ENCODE assay signal across 24 mouse cellular contexts in genomic region chr4:130323607-130324006, GRCm38 (mm10). TPM values are rescaled to one million over a fixed set of nuclear protein-coding genes. Genes with fewer than 3 reads are reported as not detected.
A peak's percentile ranks its signal among the peaks of the same experiment; 100 is the strongest.
DNase-seq lines count a peak whose midpoint lies in the region; ATAC-seq lines count a peak whose summit lies in the region.
"Had no signal": no experiment of that assay in that cellular context is flagged by ENCODE, and none has a peak within 500 bp of the region (broad histone marks: within the 10 kb centered on the region; RNA-seq: fewer than 3 reads in every experiment).

No protein-coding gene starts in this region.

- H3K4me2 ChIP-seq in heart, embryonic 16.5 days (ENCODE audit: low read depth, low read length) = peak overlapping the region; percentile 14; the same call in 1 of the 2 replicates
- H3K4me2 ChIP-seq: kidney, embryonic 15.5 days; limb, embryonic 13.5 days; liver, embryonic 15.5 days; midbrain, embryonic 12.5 days; neural tube, embryonic 13.5 days had no signal

- H3K9me3 ChIP-seq in heart, embryonic 16.5 days (replicated peaks; ENCODE audit: control insufficient read depth, low read length) = no peaks in the 10 kb centered on the region
- H3K9me3 ChIP-seq: G1E; kidney, embryonic 15.5 days; limb, embryonic 13.5 days; liver, embryonic 15.5 days; midbrain, embryonic 12.5 days; neural tube, embryonic 13.5 days had no signal

- peak overlapping the region; percentile 79 for H3K27ac ChIP-seq in heart, embryonic 16.5 days (ENCODE audit: low read length)
- H3K27ac ChIP-seq: kidney, embryonic 15.5 days; limb, embryonic 13.5 days; liver, embryonic 15.5 days; midbrain, embryonic 12.5 days; neural tube, embryonic 13.5 days had no signal

- H3K36me3 ChIP-seq in heart, embryonic 16.5 days (ENCODE audit: control insufficient read depth, insufficient read depth) = peaks cover 22% of the 10 kb centered on the region

- no peak overlapping the region for H3K4me3 ChIP-seq in heart, embryonic 16.5 days (ENCODE audit: low read length)
- H3K4me3 ChIP-seq: kidney, embryonic 15.5 days; limb, embryonic 13.5 days; liver, embryonic 15.5 days; midbrain, embryonic 12.5 days; neural tube, embryonic 13.5 days had no signal

- intact Hi-C loops in heart, postnatal 25 days (cut with DNase I) = no loop called here

- H3K27me3 ChIP-seq in heart, embryonic 16.5 days (ENCODE audit: control insufficient read depth, insufficient read depth, low read length) = no peaks in the 10 kb centered on the region
- H3K27me3 ChIP-seq: kidney, embryonic 15.5 days; limb, embryonic 13.5 days; liver, embryonic 15.5 days; midbrain, embryonic 12.5 days; neural tube, embryonic 13.5 days had no signal

- 21% methylated on average over 5 of the region's 5 CpGs for WGBS in heart, embryonic 16.5 days

- ATAC-seq in heart, embryonic 16.5 days (replicated peaks; ENCODE audit: extremely low read depth, insufficient read depth, low FRiP score) = peak; percentile 92
- ATAC-seq: hindbrain, embryonic 16.5 days; intestine, postnatal 0 days had no signal

- peaks cover 22% of the 10 kb centered on the region for H3K4me1 ChIP-seq in heart, embryonic 16.5 days (ENCODE audit: control insufficient read depth, insufficient read depth, low read length)
- H3K4me1 ChIP-seq: limb, embryonic 13.5 days; midbrain, embryonic 12.5 days; neural tube, embryonic 13.5 days had no signal

- DNase-seq in heart, adult 18-20 months = peak; percentile 74 to 80
- no peak for DNase-seq in heart, postnatal 25 days (ENCODE audit: low spot score)
- DNase-seq in lung, postnatal 10 days = peak; percentile 61
- no peak for DNase-seq in lung, adult 18-20 months
- no peak for DNase-seq in Muller cell, postnatal 12 days (ENCODE audit: inconsistent ontology term)
- DNase-seq in adrenal gland, postnatal 14 days = no peak
- DNase-seq in left cerebral cortex, adult 9 months (ENCODE audit: low spot score in 2 of 2) = no peak
- DNase-seq: cerebellum, adult 8-10 months; gastrocnemius, postnatal 36 days had no signal

- peak overlapping the region; percentile 52 for H3K9ac ChIP-seq in heart, embryonic 16.5 days (ENCODE audit: low read length)
- H3K9ac ChIP-seq: kidney, embryonic 15.5 days; limb, embryonic 13.5 days; liver, embryonic 15.5 days; midbrain, embryonic 12.5 days; neural tube, embryonic 13.5 days had no signal

RNA-seq across cellular contexts. Expression of gene Gm10570, which starts 15.1 kb away (rescaled TPM):
- not detected for total RNA-seq in heart, adult 18-20 months (2021)
- under 1 TPM in 1 of 2 experiments, not detected in 1; 0.75 TPM for total RNA-seq in heart, postnatal 25 days (2021)
- 1.1 and 1.4 TPM in 2 replicates for polyA plus RNA-seq in heart, embryonic 16.5 days (2015; fragmentation: Nextera tagmentation; extraction: Ambion mirVana)
- 1.5 TPM in 1 of 2 replicates, not detected in the other for total RNA-seq in adrenal gland, postnatal 14 days (2021)
- total RNA-seq: adrenal gland, postnatal 4 days; G1E; hematopoietic stem cell, adult 5-6 weeks; left cerebral cortex, postnatal 14 days; megakaryocyte progenitor cell, adult 5-6 weeks had no signal
- polyA plus RNA-seq: forebrain, embryonic 11.5 days; G1E; intestine, postnatal 0 days; limb, embryonic 13.5 days; liver, embryonic 15.5 days; midbrain, embryonic 12.5 days; stomach, embryonic 14.5 days had no signal

RNA-seq across cellular contexts. Expression of gene Fabp3, which starts 15.2 kb away (rescaled TPM):
- 1,000 to 10,000 TPM; 5,802 to 6,041 TPM for total RNA-seq in heart, adult 18-20 months (2021)
- 1,000 to 10,000 TPM; 5,192 to 5,215 TPM for total RNA-seq in heart, postnatal 25 days (2021)
- polyA plus RNA-seq in heart, embryonic 16.5 days (2015; fragmentation: Nextera tagmentation; extraction: Ambion mirVana) = 1,916 and 1,999 TPM in 2 replicates
- 185 and 345 TPM in 2 replicates for total RNA-seq in adrenal gland, postnatal 14 days (2021)
- total RNA-seq: G1E; hematopoietic stem cell, adult 5-6 weeks; megakaryocyte progenitor cell, adult 5-6 weeks had no signal
- polyA plus RNA-seq: G1E had no signal

RNA-seq across cellular contexts. Expression of gene Zcchc17, which starts 36.1 kb away (rescaled TPM):
- 10 to 100 TPM; 22.4 to 26.3 TPM for total RNA-seq in heart, adult 18-20 months (2021)
- total RNA-seq in heart, postnatal 25 days (2021) = 10 to 100 TPM; 26.2 to 28.9 TPM
- 44.1 and 48.7 TPM in 2 replicates for polyA plus RNA-seq in heart, embryonic 16.5 days (2015; fragmentation: Nextera tagmentation; extraction: Ambion mirVana)
- total RNA-seq in adrenal gland, postnatal 14 days (2021) = 34.5 and 39.1 TPM in 2 replicates

RNA-seq across cellular contexts. Expression of gene Snrnp40, which starts 36.3 kb away (rescaled TPM):
- total RNA-seq in heart, adult 18-20 months (2021) = 10 to 100 TPM; 15.3 to 17.5 TPM
- total RNA-seq in heart, postnatal 25 days (2021) = 10 to 100 TPM; 14.8 to 15.0 TPM
- 71.4 and 73.1 TPM in 2 replicates for polyA plus RNA-seq in heart, embryonic 16.5 days (2015; fragmentation: Nextera tagmentation; extraction: Ambion mirVana)
- total RNA-seq in adrenal gland, postnatal 14 days (2021) = 30.6 and 38.0 TPM in 2 replicates

RNA-seq across cellular contexts. Expression of gene Serinc2, which starts 44.6 kb away (rescaled TPM):
- total RNA-seq in heart, adult 18-20 months (2021) = 1 to 10 TPM; 2.0 to 2.2 TPM
- total RNA-seq in heart, postnatal 25 days (2021) = 1 to 10 TPM; 2.2 to 3.0 TPM
- polyA plus RNA-seq in heart, embryonic 16.5 days (2015; fragmentation: Nextera tagmentation; extraction: Ambion mirVana) = 5.4 and 6.4 TPM in 2 replicates
- total RNA-seq in adrenal gland, postnatal 14 days (2021) = 0.98 and 2.2 TPM in 2 replicates
- total RNA-seq: G1E; hematopoietic stem cell, adult 5-6 weeks; megakaryocyte progenitor cell, adult 5-6 weeks had no signal
- polyA plus RNA-seq: G1E had no signal

Comparison
In these comparisons a context has a peak if more than half of its experiments do, and no peak if none do; other contexts are left out.
1. DNase-seq: peak in heart, adult 18-20 months (2 of 2) and lung, postnatal 10 days (single experiment); none in heart, postnatal 25 days (single experiment), lung, adult 18-20 months (0 of 2), Muller cell, postnatal 12 days (single experiment), adrenal gland, postnatal 14 days (single experiment) and left cerebral cortex, adult 9 months (0 of 2).
2. RNA of gene Fabp3, which starts 15.2 kb away (total RNA-seq): 5,802 to 6,041 TPM in heart, adult 18-20 months and 5,192 to 5,215 TPM in heart, postnatal 25 days; 185 to 345 TPM in adrenal gland, postnatal 14 days; every median in the first group is over 10 times any median in the second.